Mouse (Mus musculus): Measurements from ENCODE around the gene Adcyap1r1. TPM values are rescaled to one million over a fixed set of nuclear protein-coding genes. Genes with fewer than 3 reads are reported as not detected.

Adcyap1r1 gene
- total and polyA plus RNA-seq, 3 experiments, result 4.4 to 4.8 (median 4.5) TPM

- DNase-seq, result no peak
- intact Hi-C loops (cut with DNase I), result loop anchor here (5.0 kb wide), 1 partner anchor 42 kb away; the partner anchor contains the start of gene Adcyap1r1
- Histone ChIP-seq H3K27me3 (ENCODE audit: control insufficient read depth, insufficient read depth, low read length) (no peaks in the 10 kb centered on the region), H3K9ac (ENCODE audit: low read depth, low read length) (no peak overlapping the region), H3K79me2 (replicated peaks; ENCODE audit: control insufficient read depth, insufficient read depth, low read length) (no peaks in the 10 kb centered on the region), H3K36me3 (ENCODE audit: control insufficient read depth, insufficient read depth, low read length) (no peaks in the 10 kb centered on the region), H3K4me3 (no peak overlapping the region), H3K27ac (no peak overlapping the region; the same call in 1 of the 2 replicates), H3K4me1 (ENCODE audit: control insufficient read depth, insufficient read depth, low read length) (peaks cover 6% of the 10 kb centered on the region)
- WGBS, result 36% methylated on average over 7 of the region's 7 CpGs
- TF ChIP-seq POLR2A (IDR thresholded peaks at IDR 0.05; ENCODE audit: insufficient read depth, low read depth, low read length), result no peak
These were observed 41.5 kb upstream of the Adcyap1r1 start for GRCm38 (mm10) chr6:55410119-55410775.

GRCm38 (mm10) chr6:55410977-55411376 is 40.8 kb upstream of the Adcyap1r1 start:
- H3K4me3 ChIP-seq, result no peak overlapping the region
- H3K27ac ChIP-seq, result peak overlapping the region; percentile 46
- peaks cover 6% of the 10 kb centered on the region for H3K4me1 ChIP-seq (ENCODE audit: control insufficient read depth, insufficient read depth, low read length)
- H3K27me3 ChIP-seq (ENCODE audit: control insufficient read depth, insufficient read depth, low read length), result no peaks in the 10 kb centered on the region
- intact Hi-C loops (cut with DNase I), result loop anchor here (5.0 kb wide), 1 partner anchor 41 kb away; the partner anchor contains the start of gene Adcyap1r1
- H3K79me2 ChIP-seq (replicated peaks; ENCODE audit: control insufficient read depth, insufficient read depth, low read length), result no peaks in the 10 kb centered on the region
- no peaks in the 10 kb centered on the region for H3K36me3 ChIP-seq (ENCODE audit: control insufficient read depth, insufficient read depth, low read length)
- no peak for TF ChIP-seq CTCF (IDR thresholded peaks at IDR 0.05)
- TF ChIP-seq POLR2A (IDR thresholded peaks at IDR 0.05; ENCODE audit: insufficient read depth, low read depth, low read length), result no peak
- 0 out of 2 replicates have a peak, but pooled peaks have one; percentile 23 for TF ChIP-seq EP300 (IDR thresholded peaks at IDR 0.05; ENCODE audit: insufficient read depth, low read depth, low read length)
- peak in 1 of 2 experiments; percentile 40 for DNase-seq
- H3K9ac ChIP-seq (ENCODE audit: low read depth, low read length), result no peak overlapping the region
- WGBS, result 33% methylated on average over 5 of the region's 5 CpGs

- 79% methylated on average over 5 of the region's 5 CpGs for WGBS
- H3K27ac ChIP-seq, result no peak overlapping the region
- H3K4me1 ChIP-seq (ENCODE audit: control insufficient read depth, insufficient read depth, low read length), result no peaks in the 10 kb centered on the region
- no peak for TF ChIP-seq CTCF (IDR thresholded peaks at IDR 0.05)
- no peak for TF ChIP-seq POLR2A (IDR thresholded peaks at IDR 0.05; ENCODE audit: insufficient read depth, low read depth, low read length)
- TF ChIP-seq EP300 (IDR thresholded peaks at IDR 0.05; ENCODE audit: insufficient read depth, low read depth, low read length), result no peak
- no peak overlapping the region for H3K4me3 ChIP-seq
- no peak overlapping the region for H3K9ac ChIP-seq (ENCODE audit: low read depth, low read length)
- no peaks in the 10 kb centered on the region for H3K36me3 ChIP-seq (ENCODE audit: control insufficient read depth, insufficient read depth, low read length)
- no peak for DNase-seq
- no peaks in the 10 kb centered on the region for H3K79me2 ChIP-seq (replicated peaks; ENCODE audit: control insufficient read depth, insufficient read depth, low read length)
- intact Hi-C loops (cut with DNase I), result no loop called here
- no peaks in the 10 kb centered on the region for H3K27me3 ChIP-seq (ENCODE audit: control insufficient read depth, insufficient read depth, low read length)
These were observed 35.6 kb upstream of the Adcyap1r1 start for GRCm38 (mm10) chr6:55416202-55416601.

- H3K4me1 ChIP-seq (ENCODE audit: control insufficient read depth, insufficient read depth, low read length), result no peaks in the 10 kb centered on the region
- no peak overlapping the region for H3K9ac ChIP-seq (ENCODE audit: low read depth, low read length)
- H3K36me3 ChIP-seq (ENCODE audit: control insufficient read depth, insufficient read depth, low read length), result no peaks in the 10 kb centered on the region
- intact Hi-C loops (cut with DNase I), result no loop called here
- H3K27ac ChIP-seq, result no peak overlapping the region
- no peak for TF ChIP-seq EP300 (IDR thresholded peaks at IDR 0.05; ENCODE audit: insufficient read depth, low read depth, low read length)
- no peak for TF ChIP-seq CTCF (IDR thresholded peaks at IDR 0.05)
- no peak for TF ChIP-seq POLR2A (IDR thresholded peaks at IDR 0.05; ENCODE audit: insufficient read depth, low read depth, low read length)
- H3K79me2 ChIP-seq (replicated peaks; ENCODE audit: control insufficient read depth, insufficient read depth, low read length), result no peaks in the 10 kb centered on the region
- no peaks in the 10 kb centered on the region for H3K27me3 ChIP-seq (ENCODE audit: control insufficient read depth, insufficient read depth, low read length)
- 38% methylated on average over 2 of the region's 2 CpGs for WGBS
- H3K4me3 ChIP-seq, result no peak overlapping the region
- DNase-seq, result no peak
These were observed 32.9 kb upstream of the Adcyap1r1 start for GRCm38 (mm10) chr6:55418746-55419410.

GRCm38 (mm10) chr6:55420411-55420810 is 31.4 kb upstream of the Adcyap1r1 start:
- H3K79me2 ChIP-seq (replicated peaks; ENCODE audit: control insufficient read depth, insufficient read depth, low read length), result no peaks in the 10 kb centered on the region
- H3K27me3 ChIP-seq (ENCODE audit: control insufficient read depth, insufficient read depth, low read length), result no peaks in the 10 kb centered on the region
- no peak overlapping the region for H3K27ac ChIP-seq
- H3K9ac ChIP-seq (ENCODE audit: low read depth, low read length), result no peak overlapping the region
- H3K4me3 ChIP-seq, result no peak overlapping the region
- TF ChIP-seq CTCF (IDR thresholded peaks at IDR 0.05) (no peak), POLR2A (IDR thresholded peaks at IDR 0.05; ENCODE audit: insufficient read depth, low read depth, low read length) (no peak), EP300 (IDR thresholded peaks at IDR 0.05; ENCODE audit: insufficient read depth, low read depth, low read length) (no peak)
- intact Hi-C loops (cut with DNase I), result no loop called here
- no peaks in the 10 kb centered on the region for H3K4me1 ChIP-seq (ENCODE audit: control insufficient read depth, insufficient read depth, low read length)
- no peak for DNase-seq
- 64% methylated on average over 3 of the region's 3 CpGs for WGBS
- no peaks in the 10 kb centered on the region for H3K36me3 ChIP-seq (ENCODE audit: control insufficient read depth, insufficient read depth, low read length)

- DNase-seq, result no peak
- Histone ChIP-seq H3K36me3 (ENCODE audit: control insufficient read depth, insufficient read depth, low read length) (no peaks in the 10 kb centered on the region), H3K4me3 (no peak overlapping the region), H3K4me1 (ENCODE audit: control insufficient read depth, insufficient read depth, low read length) (no peaks in the 10 kb centered on the region), H3K79me2 (replicated peaks; ENCODE audit: control insufficient read depth, insufficient read depth, low read length) (no peaks in the 10 kb centered on the region), H3K27ac (no peak overlapping the region), H3K27me3 (ENCODE audit: control insufficient read depth, insufficient read depth, low read length) (no peaks in the 10 kb centered on the region), H3K9ac (ENCODE audit: low read depth, low read length) (no peak overlapping the region)
- WGBS, result 44% methylated on average over 1 of the region's 1 CpGs
- intact Hi-C loops (cut with DNase I), result no loop called here
- TF ChIP-seq CTCF (IDR thresholded peaks at IDR 0.05) (no peak), POLR2A (IDR thresholded peaks at IDR 0.05; ENCODE audit: insufficient read depth, low read depth, low read length) (no peak), EP300 (IDR thresholded peaks at IDR 0.05; ENCODE audit: insufficient read depth, low read depth, low read length) (no peak)
These were observed 30.9 kb upstream of the Adcyap1r1 start for GRCm38 (mm10) chr6:55420869-55421361.

Measured in heart, adult 2 months (tissue).